Mouse (Mus musculus) kidney, adult 18-20 months (tissue): Measurements from ENCODE around the gene Shc2.

Experiments used
- DNase-seq: peaks from one replicate; pipeline ENCODE4 v3.0.0; 2021

Gene Shc2

DNA sequence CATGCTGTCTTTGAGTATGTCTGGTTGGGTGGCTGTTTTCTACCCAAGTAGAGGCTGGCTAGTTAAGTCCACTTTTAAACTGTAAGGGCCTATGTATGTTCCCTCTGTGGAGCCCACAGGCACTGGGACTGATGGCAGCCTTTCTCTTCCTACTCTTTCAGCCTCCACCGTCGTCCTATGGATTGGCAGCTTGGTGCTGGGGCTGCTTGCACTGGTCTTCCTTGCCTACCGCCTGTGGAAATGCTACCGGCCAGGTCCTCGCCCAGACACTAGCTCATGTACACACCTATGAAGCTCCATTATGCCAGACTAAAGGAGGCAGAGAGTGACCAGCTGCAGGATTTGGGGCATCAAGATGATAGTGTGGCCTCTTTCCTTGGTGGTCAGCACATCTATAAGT lies 30.4 kb upstream of the Shc2 start:
- no peak for DNase-seq

DNA sequence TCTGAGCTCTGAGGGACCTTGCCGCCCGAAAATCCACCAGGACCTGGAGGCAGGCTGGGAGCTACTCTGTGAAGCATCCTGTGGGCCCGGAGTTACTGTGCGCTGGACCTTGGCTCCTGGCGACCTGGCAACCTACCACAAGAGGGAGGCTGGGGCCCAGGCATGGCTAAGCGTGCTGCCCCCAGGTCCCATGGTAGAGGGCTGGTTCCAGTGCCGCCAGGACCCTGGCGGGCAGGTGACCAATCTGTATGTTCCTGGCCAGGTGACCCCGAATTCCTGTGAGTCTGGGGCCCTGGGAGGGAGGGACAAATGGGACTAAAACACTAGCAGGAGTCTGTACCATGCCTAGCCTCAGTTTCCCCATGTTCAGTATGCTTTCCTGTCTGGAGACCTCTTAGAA lies 28.8 kb upstream of the Shc2 start:
- no peak for DNase-seq

DNA sequence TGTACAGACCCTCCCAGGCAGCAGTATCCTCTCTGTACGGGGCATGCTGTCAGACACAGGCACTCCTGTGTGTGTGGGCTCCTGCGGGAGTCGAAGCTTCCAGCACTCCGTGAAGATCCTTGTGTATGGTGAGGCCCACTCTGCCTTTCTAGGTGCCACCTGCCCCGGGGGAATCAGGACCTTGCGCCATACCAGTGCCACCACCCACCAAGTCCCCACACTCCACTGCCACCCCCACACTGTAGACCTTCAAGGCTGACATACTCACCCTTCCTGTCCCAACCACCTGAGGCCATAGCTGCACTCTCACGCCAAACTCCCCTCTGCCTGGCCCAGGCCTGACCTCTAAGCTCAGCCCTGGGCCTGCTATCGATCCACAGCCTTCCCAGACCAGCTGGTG lies 27.3 kb upstream of the Shc2 start:
- no peak for DNase-seq

DNA sequence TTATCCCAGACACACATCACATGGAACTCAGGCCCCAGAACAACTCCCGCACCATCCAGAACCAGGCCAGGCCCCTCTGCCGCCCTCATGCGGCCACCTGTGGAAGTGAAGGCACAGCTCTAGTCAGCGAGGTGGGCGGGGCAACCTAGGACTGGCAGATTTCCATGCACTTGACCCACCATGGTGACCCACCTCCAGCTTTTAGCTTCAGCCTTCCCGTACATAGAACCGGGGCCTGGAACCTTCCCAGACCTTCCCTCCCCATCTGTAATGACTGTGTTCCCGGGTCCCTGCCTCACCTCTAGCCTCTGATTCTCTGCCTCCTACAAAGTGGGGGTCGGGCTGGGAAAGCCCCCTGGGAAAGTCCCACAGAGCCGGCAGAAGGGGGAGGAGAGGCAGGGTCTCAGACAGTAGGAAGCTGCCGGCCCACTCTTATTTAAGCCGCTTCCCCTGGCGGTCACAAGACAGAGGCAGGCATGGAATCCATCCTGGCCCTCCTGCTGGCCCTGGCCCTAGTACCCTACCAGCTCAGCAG lies 26.5 kb upstream of the Shc2 start, which contains the start of gene Madcam1:
Gene Madcam1, plus strand, starts transcription at position 429 of the 535 bp plus-strand sequence.
- DNase-seq: peak; percentile 76

DNA sequence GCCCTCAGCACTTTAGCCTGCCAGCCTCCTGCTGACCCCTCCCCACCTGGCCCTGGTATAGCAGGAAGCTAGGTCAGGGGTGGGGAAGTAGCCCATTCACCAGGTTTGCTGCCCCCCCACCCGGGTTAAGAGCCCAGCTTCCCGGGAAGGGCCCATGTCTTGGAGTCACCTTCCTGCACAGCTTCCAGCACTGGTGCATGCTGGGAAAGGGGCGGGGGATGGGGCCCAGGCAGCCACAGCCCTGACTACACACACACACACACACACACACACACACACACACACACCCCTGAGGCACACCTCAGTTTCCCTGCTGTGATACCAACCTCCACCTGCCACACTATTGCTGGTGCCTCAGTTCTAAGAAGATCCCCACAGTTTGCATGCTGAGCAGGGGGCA lies 24.1 kb upstream of the Shc2 start:
- DNase-seq: no peak

DNA sequence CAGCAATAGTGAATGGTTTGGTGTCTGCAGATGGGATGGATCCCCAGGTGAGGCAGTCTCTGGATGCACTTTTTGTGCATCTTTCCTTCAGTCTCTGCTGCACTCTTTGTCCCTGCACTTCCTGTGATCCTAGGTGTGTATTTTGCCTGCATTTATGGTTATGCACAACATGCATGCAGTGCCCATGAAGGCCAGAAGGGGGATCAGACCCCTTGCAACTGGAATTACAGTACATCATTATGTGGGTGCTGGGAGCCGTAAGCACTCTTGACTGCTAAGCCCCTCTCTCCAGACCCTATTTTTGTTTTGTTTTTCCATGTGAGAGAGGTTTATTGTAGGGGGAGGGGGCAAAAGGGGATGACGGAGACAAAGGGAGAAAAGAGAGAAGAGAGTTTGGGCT lies 22.6 kb upstream of the Shc2 start:
- no peak for DNase-seq

DNA sequence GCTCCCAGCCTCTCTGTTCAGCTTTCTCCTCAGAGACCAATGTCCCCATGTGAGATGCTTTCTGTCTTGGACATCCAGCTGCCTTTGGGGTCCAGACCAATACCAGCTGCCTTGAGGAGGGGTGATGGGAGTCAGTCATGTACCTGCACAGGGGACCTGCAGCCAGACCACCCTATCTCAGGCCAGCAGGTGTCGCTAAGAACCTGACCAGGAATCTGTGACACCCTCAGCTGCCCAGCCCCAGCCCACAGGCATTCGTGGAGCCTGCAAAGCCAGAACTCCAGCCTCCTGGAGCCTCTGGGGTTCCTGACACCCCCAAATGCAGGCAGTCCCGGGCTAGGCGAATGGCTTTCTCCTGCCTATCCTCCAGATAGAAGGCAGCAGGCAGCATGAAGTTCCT lies 21.1 kb upstream of the Shc2 start:
- no peak for DNase-seq

DNA sequence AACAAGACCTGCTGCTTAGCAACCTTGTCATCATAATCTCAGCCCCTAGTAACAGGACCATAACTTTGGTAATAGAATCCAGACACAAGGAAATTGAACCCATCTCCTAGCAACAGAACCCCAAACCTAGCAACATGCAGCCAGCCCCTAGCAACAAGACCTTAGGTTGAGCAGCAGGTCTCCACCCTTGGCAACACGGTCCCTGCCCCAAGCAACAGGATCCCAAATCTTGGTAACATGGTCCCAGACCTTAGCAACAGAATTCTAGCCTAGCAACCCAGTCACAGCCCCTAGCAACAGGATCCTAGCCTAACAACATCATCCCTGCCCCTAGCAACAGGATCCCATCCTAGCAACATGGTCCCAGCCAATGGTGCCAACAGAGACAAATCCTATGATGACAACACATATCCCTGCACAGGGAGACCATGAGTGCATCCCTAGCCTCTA lies 17.3 kb upstream of the Shc2 start:
- DNase-seq: no peak

DNA sequence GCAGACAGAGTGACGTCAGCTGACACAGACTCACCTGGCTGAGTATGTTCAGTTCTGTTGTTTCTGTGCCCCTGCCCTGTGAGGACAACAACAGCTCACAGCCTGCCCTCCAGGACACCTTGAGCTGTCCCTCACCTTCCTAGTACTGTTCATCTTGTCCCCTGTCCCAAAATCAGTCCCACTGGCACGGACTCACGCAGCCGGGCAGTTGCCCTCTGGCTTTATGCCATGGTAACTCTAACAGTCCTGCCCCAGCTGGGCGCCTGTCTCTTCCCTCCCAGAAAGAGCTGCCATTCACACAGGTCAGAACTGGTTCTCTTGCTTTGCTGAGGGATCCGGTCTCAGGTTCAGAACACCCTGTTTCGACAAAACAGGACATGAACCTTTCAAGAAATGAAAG lies 15.1 kb upstream of the Shc2 start:
- DNase-seq: no peak

DNA sequence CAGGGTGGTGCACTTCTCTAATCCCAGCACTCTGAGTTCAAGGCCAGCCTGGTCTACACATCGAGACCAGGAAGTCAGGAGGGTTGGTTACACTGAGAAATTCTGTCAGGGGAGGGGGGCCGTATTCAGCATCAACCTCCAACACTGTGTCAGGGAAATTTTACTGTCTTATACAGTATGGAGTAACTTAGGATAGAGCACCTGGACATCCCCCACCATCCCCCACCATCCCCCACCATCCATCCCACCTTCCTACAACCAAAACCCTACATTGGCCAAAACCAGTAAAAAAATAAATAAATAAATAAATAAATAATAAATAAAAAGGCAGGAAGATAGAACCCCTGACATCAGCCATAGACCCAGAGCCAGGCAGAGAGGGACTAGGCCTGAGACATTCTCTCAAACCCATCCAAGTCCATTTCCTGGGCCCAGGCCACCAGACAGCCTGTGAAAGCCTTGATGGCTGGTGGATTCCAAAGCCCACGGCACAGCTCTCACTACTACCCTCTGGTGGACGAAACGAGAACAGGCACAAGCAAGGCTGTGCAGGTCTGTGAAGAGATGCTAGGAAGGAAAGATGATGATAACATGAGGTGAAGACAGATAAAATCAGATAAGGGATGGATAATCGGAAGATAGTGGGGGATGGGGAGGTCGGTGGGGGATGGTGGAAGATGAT lies 11.5 kb upstream of the Shc2 start:
- peak; percentile 73 for DNase-seq

DNA sequence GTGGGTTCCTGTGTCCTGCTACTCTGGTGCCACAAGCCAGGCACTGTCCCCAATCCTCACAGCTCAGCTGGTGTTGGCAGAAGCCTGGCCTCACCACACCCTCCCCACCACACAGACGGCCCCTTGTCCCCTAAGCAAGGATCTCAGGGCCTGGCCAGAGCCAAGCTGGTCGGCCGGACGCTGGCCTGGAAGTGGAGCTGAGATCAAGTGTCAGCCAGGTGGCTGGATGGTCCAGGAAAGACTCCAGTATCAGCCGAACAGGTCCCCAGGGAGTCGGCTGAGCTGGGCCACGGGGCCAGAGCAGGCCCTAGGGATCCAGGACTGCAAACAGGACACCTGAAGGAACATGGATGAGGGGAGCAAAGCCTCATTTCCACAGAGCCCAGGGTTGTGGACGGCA lies 8.0 kb upstream of the Shc2 start, which contains the start of gene Odf3l2:
Gene Odf3l2, minus strand, starts transcription at position 28 of the 400 bp plus-strand sequence.
- no peak for DNase-seq

DNA sequence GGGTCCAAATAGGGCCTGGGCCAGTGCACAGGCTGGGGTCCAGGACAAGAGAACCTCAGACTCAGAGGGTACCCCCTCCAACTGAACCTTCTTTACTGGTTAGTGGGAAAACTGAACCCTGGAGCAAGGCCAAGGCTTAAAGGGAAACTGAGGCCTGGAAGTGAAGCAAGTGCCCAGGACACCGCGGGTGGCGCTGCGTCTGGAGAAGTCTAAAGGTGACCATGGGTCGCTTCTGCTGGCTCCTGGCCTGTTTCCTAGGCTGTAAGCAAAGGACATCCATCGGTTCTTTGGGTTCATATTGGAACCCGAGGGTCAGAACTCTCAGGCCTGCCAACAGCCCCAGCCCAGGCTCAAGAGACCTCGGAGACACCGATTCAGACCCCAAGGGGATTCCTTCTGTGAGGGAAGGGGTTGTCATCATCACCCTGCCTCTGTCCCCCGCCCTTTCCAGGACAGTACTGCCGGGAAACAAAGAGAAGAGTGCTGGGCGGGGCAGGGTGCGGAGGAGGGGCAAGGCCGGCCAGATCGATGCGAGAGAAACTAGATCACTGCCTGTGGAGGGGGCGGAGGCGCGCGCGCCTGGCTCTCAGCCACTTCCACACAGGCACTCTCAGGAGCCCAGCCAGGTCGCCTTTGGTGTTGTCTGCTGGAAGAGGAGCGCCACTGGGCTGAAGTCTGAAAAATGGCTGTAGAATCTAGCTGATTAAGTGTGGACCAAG lies 927 bp upstream of the Shc2 start:
- no peak for DNase-seq

DNA sequence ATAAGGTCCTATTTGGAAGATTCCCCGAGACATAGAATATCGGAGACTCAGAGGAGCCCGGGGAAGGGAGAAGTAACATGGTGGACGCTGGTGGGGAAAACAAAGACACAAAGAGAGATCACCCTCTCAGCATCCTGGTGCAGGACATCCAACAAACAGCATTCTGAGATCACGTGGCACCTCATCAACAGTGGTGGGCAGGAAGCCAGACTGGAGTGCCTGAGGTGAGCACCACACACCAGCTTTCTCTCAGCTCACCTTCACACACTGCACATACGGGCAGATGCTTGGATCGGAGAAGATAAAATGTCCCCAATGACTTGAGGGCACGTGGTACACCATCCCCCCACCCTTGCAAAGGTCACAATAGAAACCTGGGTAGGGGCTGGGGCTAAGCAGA lies 1.4 kb downstream of the Shc2 start:
- DNase-seq: no peak

DNA sequence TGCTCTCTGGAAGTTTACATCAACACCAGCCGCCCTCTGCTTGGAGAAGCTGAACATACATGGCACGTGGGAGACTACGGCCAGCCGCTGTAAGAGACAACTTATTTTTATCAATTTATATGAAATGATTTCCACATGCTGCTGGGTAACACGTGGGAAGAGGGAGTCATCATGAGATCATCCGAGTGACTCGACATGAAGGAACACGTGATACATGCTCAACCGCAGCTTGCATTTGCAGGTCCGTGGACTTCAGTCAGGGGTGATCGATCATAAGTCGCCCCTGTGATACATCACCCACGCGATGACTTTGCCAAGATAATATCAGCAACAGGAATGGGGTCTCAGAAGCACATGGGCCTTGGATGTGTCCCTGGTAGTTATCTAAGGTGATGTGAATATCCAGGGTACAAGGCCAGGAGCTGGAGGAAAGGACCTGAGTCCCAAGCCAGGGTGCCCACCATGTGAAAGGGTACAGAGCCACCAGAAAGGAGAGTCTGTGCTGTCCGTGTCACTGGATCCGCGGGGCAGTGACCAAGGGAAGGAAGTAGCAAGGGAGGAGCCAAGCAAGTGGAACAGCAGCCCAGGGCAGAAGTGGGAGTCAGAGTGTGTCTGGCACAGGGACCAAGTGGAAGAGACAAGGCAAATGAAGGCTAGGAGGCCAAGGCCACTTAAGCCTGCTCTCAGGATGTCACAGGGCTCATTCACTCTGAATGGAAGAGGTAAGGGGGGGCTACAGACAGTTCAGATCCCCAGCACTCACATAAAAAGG lies 4.5 kb downstream of the Shc2 start:
- DNase-seq: no peak

DNA sequence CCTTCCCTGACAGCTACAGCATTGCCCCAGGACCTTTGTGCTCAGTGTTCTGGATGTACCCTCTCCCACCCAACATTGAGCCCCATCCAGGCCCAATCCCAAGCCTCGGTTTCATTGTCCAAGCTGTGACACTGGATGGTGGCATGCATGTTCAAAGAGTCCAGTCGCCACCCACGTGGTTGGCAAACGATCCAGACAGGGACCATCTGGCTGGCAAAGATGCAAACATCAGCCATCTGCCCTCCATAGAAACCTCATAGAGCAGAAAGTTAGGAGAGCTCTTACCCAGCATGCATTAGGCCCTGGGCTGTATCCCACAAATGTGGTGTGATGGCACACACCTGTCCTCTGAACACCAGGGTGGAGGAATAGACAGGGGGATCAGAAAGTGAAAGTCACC lies 6.3 kb downstream of the Shc2 start:
- no peak for DNase-seq

DNA sequence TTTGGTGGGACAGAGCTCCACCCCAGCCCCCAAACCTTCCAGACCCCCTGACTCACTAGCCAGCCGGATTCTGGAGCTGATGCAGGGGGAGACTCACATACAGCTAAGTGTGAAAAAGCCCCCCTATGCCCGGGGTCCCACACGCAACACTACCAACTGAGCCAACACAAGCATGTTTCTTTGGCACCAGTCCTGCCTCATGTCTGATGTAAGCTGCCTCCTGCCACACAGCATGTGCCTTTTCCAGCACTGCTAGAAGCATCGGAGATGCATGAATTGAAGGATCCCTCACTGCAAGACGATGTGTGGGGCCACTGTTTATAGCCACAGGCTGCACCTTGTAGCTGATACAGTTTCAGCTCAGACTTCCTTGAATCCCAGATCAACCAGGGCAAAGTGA lies 9.3 kb downstream of the Shc2 start:
- no peak for DNase-seq

DNA sequence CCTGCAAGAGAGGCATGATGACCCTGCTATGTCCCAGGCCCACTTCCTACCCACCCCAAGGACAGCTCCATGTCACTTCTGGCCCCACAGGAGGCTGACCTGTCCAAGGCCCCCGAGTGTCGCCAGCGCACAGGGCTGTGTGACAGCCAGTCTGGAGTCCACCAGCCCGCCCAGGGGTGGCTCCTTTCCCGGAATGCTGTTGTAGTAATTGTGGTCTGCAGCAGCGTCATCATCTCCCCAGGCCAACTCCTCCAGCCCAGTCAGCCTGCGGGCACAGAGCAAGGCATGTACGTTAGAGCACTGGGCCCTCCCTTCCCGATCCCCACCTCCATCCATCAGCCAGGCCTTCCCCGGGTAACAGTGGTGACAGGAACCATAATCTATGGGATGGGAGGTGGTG lies 11.6 kb downstream of the Shc2 start:
- no peak for DNase-seq

DNA sequence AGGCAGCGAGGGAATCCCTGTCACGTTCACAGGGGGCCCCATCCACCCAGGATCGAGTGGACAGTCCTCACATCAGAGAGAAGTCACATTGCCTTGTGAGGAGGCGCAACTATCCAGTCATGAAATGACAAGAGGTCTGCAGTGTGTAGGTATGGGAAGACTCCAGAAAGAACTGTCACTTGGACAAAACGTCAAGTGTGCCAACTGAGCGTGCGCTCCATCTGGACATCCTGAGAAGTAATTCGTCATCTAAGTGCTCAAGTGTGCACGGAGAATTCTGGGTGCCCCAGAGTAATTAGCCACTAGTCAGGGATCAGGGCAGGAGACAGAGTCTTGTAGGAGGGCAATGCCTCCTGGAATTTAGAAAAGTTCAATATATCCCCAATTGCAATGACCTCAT lies 12.3 kb downstream of the Shc2 start:
- DNase-seq: no peak

DNA sequence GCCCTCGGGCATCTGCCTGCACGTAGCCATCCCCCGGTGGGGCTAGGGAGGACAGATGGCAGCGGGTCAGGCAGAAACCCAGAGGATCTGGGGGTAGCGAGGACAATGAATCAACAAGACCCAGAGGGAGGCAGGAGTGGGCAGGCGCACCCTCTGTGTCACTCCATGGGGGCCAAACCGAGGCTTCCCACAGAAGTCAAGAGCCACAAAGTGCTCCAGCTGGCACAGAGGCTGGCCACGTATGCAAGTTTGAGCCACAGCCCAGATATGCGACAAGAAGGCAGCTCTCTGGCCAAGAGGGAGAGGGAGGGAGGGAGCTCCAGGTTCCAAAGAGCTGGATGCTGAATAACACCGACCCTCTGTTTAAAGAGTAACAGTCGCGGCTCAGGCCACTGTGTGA lies 13.8 kb downstream of the Shc2 start:
- DNase-seq: no peak

DNA sequence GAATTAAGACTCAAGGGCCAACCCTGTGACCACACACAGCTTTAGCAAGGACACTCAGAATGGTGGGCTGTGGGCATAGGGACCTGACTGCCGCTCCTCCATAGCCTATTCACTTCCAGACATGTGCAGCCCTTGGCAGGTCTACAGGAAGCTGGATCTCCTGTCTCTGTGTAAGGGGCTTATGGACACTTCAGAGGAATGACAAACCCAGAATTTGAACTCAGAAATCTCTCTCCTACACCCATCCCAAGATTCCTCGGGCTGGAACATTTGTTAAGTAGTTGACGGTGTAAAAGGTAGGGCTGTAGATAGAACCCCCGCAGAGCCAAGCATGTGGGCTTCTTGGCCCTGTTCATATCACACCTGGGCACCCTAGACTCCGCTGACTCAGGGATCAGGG lies 21.3 kb downstream of the Shc2 start:
- no peak for DNase-seq

DNA sequence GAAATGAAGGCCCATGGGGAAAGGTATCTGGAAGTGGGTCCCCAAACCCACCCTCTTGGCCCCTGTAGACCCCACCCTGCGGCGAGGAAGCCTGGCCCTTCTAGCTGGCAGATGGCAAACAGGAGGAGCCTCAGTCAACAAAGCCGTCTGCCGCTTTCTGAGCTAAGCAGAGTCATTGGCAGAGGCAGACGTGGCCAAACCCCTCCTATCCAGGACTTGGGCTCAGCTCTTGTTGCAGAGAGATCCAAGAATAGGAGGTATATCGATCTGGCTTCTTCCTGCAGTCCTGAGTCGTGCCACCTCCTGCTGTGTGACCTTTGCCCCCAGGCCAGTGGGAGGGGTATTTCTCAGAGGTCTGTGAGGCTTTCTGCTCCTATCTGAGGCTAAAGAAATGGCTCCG lies 21.9 kb downstream of the Shc2 start:
- DNase-seq: no peak

DNA sequence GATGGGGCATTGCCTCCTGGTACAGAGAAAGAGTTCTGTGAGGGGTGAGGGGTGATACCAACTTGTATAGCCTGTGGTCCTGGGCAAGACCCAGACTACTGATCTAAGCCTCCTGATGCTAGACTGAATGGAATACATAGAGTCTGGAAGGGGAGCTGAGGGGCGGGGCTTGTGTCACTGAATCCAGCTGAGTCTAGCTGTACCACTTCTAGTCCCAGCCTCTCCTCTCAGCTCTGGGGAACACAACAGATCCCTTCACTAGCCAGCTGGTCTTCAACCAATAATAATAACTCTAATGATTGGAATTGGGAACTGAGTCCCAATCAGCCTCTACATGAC lies 23.4 kb downstream of the Shc2 start:
- no peak for DNase-seq

DNA sequence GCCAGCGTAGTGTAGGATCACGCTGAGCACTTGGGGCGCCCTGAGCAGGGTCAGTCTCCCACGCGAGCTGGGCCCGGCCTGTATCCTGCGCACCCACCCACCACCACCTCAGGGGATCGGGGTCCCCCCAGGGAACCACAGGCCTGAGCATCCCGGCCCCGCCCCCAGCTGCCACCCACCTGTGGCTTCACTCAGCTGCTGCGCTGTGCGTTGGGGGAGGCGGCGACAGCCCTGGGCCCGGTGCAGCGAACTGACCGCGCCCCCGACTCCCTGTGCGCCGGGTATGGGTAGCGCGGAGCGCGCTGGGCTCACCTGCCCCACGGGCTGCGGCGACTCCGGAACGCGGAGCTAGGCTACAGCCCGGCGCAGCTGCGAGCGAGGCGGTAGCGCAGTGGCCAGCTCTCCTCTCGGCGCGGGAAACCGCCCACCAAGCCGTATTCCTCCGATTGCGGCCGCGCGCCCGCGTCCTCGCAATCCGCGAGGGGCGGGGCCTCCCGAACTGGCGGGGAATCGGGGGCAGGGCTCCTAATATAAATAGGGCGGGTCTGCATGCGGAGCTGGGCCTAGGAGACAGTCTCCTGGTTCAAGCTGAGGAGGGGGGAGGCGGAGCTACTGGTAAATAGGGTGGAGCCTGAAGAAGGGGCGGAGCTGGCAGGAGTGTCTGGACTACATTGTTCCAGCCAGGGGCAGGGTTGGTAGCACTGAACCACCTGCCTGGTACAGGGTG lies 24.0 kb downstream of the Shc2 start, which contains the start of gene C2cd4c:
Gene C2cd4c, minus strand, starts transcription at position 448 of the 727 bp plus-strand sequence.
- DNase-seq: peak; percentile 64
